Mouse (Mus musculus): ENCODE measurements at regions not wholly inside any gene's neighbourhood (a gene's known extent, or its start where the extent isn't known, plus 50 kb on each side); places are given as distances from the start of the nearest gene placed in this dataset.
A peak's percentile ranks its signal among the peaks of the same experiment; 100 is the strongest.

DNA sequence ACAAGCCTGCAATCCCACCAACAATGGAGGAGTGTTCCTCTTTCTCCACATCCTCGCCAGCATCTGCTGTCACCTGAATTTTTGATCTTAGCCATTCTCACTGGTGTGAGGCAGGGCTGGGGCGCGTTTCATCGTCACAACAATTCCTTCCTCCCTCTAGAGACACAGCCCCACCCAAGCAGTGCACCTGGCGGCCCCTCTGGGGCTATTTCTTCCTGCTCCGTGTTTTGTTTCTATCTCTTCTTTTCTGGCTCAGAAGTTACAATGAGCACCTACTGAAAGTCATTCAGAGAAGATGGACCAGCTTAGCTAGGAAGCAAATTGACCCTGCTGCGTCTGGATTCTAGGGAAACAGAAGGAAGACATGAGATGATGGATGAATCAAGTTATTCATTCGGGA, 172.5 kb downstream of the Cand1 start:
- no peak for ATAC-seq (ENCODE audit: insufficient number of reproducible peaks, insufficient read depth, low FRiP score, low TSS enrichment)
- H3K4me3 ChIP-seq: no peak overlapping the region
- H3K9me3 ChIP-seq: no peaks in the 10 kb centered on the region
- H3K4me2 ChIP-seq (replicated peaks): no peak overlapping the region
- WGBS: 94% methylated on average over 8 of the region's 8 CpGs
- no peaks in the 10 kb centered on the region for H3K27me3 ChIP-seq
- no peak overlapping the region for H3K27ac ChIP-seq
- 0 out of 2 replicates have a peak, but pooled peaks cover 4% of the 10 kb centered on the region for H3K4me1 ChIP-seq
- no peak overlapping the region for H3K9ac ChIP-seq
- no peaks in the 10 kb centered on the region for H3K36me3 ChIP-seq

- 26% methylated on average over 8 of the region's 8 CpGs for WGBS
- Histone ChIP-seq H3K36me3 (no peaks in the 10 kb centered on the region), H3K9me3 (no peaks in the 10 kb centered on the region), H3K27ac (no peak overlapping the region), H3K27me3 (no peaks in the 10 kb centered on the region), H3K4me2 (replicated peaks) (no peak overlapping the region), H3K4me1 (0 out of 2 replicates have a peak, but pooled peaks cover 4% of the 10 kb centered on the region), H3K9ac (no peak overlapping the region), H3K4me3 (no peak overlapping the region)
- ATAC-seq (ENCODE audit: insufficient number of reproducible peaks, insufficient read depth, low FRiP score, low TSS enrichment): no peak
Measured at GRCm38 (mm10) chr10:119065974-119066373, 173.9 kb downstream of the Cand1 start.

GRCm38 (mm10) chr10:119065133-119065817, 174.6 kb downstream of the Cand1 start:
- H3K27me3 ChIP-seq: no peaks in the 10 kb centered on the region
- ATAC-seq (ENCODE audit: insufficient number of reproducible peaks, insufficient read depth, low FRiP score, low TSS enrichment): peak; percentile 69; the same call in 1 of the 2 replicates
- H3K27ac ChIP-seq: peak overlapping the region; percentile 30; the same call in 1 of the 2 replicates
- H3K4me1 ChIP-seq: 0 out of 2 replicates have a peak, but pooled peaks cover 4% of the 10 kb centered on the region
- WGBS: 44% methylated on average over 23 of the region's 23 CpGs
- H3K9me3 ChIP-seq: no peaks in the 10 kb centered on the region
- H3K4me2 ChIP-seq (replicated peaks): no peak overlapping the region
- no peak overlapping the region for H3K9ac ChIP-seq
- H3K36me3 ChIP-seq: no peaks in the 10 kb centered on the region
- H3K4me3 ChIP-seq: no peak overlapping the region

DNA sequence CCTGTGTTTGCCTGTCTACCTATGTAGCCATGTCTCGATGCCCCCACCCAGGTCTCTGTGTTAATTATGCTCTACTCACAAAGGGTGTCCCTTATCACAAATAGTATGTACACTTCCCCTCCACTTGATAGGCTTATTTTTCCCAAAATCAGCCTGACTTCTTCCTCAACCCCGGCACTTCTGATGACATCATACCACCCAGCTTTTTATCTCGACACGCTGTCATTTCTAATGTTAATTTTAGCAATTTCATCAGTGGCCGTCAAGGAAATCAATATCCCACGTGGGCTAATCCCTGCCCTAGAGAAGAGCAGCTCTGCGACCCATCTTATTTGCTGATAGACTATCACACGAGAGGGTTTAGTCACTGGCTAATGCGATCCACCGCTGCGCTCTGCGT, 175.6 kb downstream of the Cand1 start:
- Histone ChIP-seq H3K9ac (no peak overlapping the region), H3K27ac (no peak overlapping the region), H3K27me3 (no peaks in the 10 kb centered on the region), H3K4me1 (0 out of 2 replicates have a peak, but pooled peaks cover 4% of the 10 kb centered on the region), H3K4me3 (no peak overlapping the region), H3K9me3 (no peaks in the 10 kb centered on the region), H3K4me2 (replicated peaks) (no peak overlapping the region), H3K36me3 (no peaks in the 10 kb centered on the region)
- no peak for ATAC-seq (ENCODE audit: insufficient number of reproducible peaks, insufficient read depth, low FRiP score, low TSS enrichment)
- WGBS: 89% methylated on average over 12 of the region's 12 CpGs

- H3K4me3 ChIP-seq: no peak overlapping the region
- H3K27me3 ChIP-seq: no peaks in the 10 kb centered on the region
- H3K27ac ChIP-seq: no peak overlapping the region
- no peak overlapping the region for H3K4me2 ChIP-seq (replicated peaks)
- H3K9me3 ChIP-seq: no peaks in the 10 kb centered on the region
- ATAC-seq (ENCODE audit: insufficient number of reproducible peaks, insufficient read depth, low FRiP score, low TSS enrichment): no peak
- H3K9ac ChIP-seq: no peak overlapping the region
- 87% methylated on average over 14 of the region's 14 CpGs for WGBS
- no peaks in the 10 kb centered on the region for H3K36me3 ChIP-seq
- H3K4me1 ChIP-seq: 0 out of 2 replicates have a peak, but pooled peaks cover 4% of the 10 kb centered on the region
Measured at GRCm38 (mm10) chr10:119063209-119063699, 176.6 kb downstream of the Cand1 start.

DNA sequence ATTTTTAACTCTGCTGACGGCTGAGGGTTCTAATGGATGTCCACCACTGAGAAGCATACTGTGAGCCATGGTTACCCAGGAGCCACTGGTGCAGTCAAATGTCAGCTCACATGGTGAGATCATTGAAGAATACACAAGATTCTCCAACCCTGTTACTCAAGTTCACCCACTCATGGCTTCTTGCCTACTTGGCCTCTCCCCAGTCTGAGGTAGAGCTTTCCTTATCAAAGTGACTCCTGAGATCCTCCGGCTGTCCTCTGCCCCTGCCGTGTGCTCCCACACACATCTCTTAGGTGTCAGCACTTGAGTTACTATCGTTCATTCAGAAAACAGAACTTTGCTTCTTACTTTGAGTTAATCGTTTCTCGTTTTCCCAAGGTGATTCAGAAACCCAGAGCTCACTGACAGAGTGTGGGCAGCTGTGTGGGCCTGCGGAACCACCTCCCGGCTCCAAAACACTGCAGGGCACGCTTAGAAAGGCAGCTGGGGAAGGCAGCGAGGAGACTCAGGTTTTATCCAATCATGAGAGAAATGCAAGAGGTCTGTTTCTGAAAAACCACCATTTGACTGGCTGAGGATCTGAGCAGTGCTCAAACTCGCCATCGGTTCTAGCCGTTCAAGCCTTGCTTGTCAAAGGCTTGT, 177.8 kb downstream of the Cand1 start:
- H3K4me1 ChIP-seq: 0 out of 2 replicates have a peak, but pooled peaks cover 4% of the 10 kb centered on the region
- no peaks in the 10 kb centered on the region for H3K9me3 ChIP-seq
- H3K4me3 ChIP-seq: no peak overlapping the region
- no peaks in the 10 kb centered on the region for H3K36me3 ChIP-seq
- no peak overlapping the region for H3K9ac ChIP-seq
- ATAC-seq (ENCODE audit: insufficient number of reproducible peaks, insufficient read depth, low FRiP score, low TSS enrichment): no peak
- no peaks in the 10 kb centered on the region for H3K27me3 ChIP-seq
- H3K27ac ChIP-seq: no peak overlapping the region
- 84% methylated on average over 13 of the region's 13 CpGs for WGBS
- no peak overlapping the region for H3K4me2 ChIP-seq (replicated peaks)

DNA sequence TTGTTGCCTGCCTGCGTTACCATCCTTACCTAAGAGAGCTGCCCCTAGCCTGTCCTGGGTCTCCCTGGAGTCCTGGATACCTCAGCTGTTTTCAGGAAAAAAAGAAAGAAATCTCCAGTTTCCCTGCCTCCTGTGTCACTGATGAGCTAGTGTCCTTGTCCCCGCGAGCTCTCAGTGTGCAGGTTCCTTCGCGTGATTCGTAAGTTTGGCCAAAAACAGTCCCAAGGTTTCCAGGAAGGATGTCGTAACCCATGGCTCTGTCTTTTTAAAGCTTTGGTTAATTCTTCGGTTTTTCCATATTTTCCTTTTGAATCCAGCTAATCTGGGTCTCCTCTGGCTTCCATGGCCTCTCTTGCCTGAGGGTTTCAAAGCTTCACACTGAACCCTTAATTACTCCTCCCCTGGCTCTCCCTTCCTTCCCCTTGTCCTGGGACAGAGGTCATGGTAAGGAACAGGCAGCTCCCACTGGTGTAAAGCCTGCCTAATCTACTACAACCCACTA, 178.5 kb downstream of the Cand1 start:
- no peaks in the 10 kb centered on the region for H3K36me3 ChIP-seq
- H3K27me3 ChIP-seq: no peaks in the 10 kb centered on the region
- H3K27ac ChIP-seq: no peak overlapping the region
- ATAC-seq (ENCODE audit: insufficient number of reproducible peaks, insufficient read depth, low FRiP score, low TSS enrichment): no peak
- 86% methylated on average over 8 of the region's 8 CpGs for WGBS
- no peak overlapping the region for H3K9ac ChIP-seq
- H3K4me2 ChIP-seq (replicated peaks): no peak overlapping the region
- H3K4me1 ChIP-seq: 0 out of 2 replicates have a peak, but pooled peaks cover 4% of the 10 kb centered on the region
- no peaks in the 10 kb centered on the region for H3K9me3 ChIP-seq
- no peak overlapping the region for H3K4me3 ChIP-seq

DNA sequence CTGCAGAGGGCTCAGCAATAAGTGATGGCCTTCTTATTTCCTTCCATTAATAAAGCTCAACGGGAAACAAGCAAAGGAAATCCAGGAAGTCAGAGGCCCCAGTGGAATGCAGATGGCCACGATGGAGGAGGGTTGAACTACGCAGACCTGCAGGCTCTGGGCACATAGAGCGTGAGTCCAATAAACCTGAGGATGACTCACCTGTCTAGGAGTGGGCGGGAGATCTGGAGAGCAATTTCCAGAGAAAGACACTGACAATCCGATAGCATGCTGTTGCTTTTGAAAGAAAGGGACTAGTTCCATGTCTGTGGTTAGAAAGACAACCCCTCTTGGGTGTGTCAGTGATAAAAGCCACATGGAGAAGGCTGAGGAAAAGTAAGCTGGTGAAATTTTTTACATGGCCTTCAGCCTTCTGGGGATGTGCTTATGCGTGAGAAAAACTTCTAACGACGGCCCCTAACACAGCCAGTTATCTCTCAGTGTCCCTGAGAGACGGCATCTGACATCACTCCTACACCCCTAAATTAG, 181.3 kb downstream of the Cand1 start:
- Histone ChIP-seq H3K4me2 (replicated peaks) (no peak overlapping the region), H3K4me3 (no peak overlapping the region), H3K9ac (no peak overlapping the region), H3K36me3 (no peaks in the 10 kb centered on the region), H3K9me3 (no peaks in the 10 kb centered on the region), H3K27ac (no peak overlapping the region), H3K4me1 (peaks cover 17% of the 10 kb centered on the region), H3K27me3 (no peaks in the 10 kb centered on the region)
- no peak for ATAC-seq (ENCODE audit: insufficient number of reproducible peaks, insufficient read depth, low FRiP score, low TSS enrichment)
- WGBS: 79% methylated on average over 10 of the region's 10 CpGs

DNA sequence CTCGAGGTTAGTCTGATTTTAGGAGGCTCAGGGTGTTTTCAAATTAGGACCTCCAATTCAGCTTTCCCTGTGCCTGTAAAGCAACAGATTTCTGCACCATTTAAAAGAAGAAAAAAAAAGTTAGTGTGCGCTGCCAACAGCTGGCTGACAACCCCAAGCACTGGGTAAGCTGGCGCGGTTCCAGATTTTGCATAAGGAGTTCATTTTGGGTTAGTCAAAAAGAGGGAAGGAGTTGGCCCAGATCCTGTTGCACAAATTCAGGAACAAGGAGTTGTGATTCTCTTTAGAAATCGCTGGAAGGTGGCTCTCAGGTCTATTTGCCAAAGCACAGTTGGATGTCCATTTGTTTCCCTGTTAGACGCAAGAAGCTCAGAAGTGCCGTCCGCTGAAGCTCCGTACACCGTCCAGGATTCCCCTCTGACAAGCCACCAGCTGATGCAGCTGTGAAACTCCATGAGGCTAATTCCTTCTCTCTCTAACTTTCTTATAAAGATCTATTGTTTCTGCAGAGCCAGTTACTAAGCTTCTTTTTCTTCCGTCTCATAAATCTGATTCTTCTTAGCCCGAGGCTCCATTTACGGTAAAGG, 184.6 kb downstream of the Cand1 start:
- ATAC-seq (ENCODE audit: insufficient number of reproducible peaks, insufficient read depth, low FRiP score, low TSS enrichment): peak; percentile 70
- H3K9me3 ChIP-seq: no peaks in the 10 kb centered on the region
- peak overlapping the region; percentile 85 for H3K27ac ChIP-seq
- no peaks in the 10 kb centered on the region for H3K27me3 ChIP-seq
- peaks cover 24% of the 10 kb centered on the region for H3K4me1 ChIP-seq
- no peak overlapping the region for H3K4me2 ChIP-seq (replicated peaks)
- H3K36me3 ChIP-seq: no peaks in the 10 kb centered on the region
- H3K9ac ChIP-seq: no peak overlapping the region
- WGBS: 46% methylated on average over 13 of the region's 13 CpGs
- no peak overlapping the region for H3K4me3 ChIP-seq

DNA sequence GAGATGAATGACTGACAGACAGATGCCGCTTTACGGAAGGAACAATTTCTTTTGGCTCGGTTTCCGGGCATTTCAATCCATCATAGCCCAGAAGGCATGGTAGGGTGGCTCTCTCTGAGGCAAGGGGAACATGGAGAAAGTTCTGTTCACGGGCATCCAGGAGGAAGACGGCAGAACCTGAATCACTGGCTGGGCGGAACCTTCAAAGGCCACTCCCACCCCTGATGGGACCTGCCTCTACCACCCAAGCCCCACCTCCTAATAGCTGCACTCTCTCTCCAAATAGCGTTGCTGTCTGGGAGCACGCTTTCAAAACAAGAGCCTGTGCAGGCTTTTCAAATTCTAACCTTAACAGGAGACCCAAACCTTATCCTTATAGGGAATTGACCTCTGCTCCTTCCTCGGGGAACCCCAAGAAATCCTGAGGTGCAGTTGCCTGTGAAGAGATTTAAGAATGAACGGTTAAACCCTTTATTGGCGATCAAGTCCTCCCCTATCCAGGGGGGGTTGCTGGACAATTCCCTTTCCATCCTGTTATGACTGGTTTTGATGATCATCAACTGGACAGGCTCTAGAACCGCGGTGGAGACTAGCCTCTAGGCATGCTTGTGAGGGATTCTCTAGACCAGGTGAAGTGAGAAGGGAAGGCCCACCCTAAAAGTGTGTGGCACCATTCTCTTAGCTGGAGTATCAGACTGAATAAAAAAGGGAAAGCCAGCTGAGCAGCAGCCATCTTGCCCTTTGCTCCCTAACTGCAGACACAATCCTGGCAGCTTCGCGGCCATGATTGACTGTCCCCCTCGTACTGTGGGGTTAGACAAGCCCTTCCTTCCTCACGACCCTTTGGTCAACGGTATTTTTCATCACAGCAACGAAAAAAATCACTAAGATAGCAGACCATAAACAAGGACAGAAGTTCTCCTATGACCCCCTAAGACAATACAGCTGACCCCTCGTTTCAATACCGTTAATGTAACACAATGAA, 184.5 kb upstream of the Dyrk2 start:
- H3K4me2 ChIP-seq (replicated peaks): no peak overlapping the region
- no peaks in the 10 kb centered on the region for H3K9me3 ChIP-seq

More for the DNA sequence above, 184.5 kb upstream of the Dyrk2 start:
- Histone ChIP-seq H3K9ac (no peak overlapping the region), H3K27ac (peak overlapping the region; percentile 85), H3K4me1 (peaks cover 24% of the 10 kb centered on the region), H3K4me3 (no peak overlapping the region), H3K36me3 (no peaks in the 10 kb centered on the region), H3K27me3 (no peaks in the 10 kb centered on the region)
- 85% methylated on average over 22 of the region's 22 CpGs for WGBS
- no peak for ATAC-seq (ENCODE audit: insufficient number of reproducible peaks, insufficient read depth, low FRiP score, low TSS enrichment)

Data from embryonic facial prominence, embryonic 12.5 days (tissue).